Mouse (Mus musculus) heart, embryonic 16.5 days (tissue): Measurements from ENCODE around the gene Atxn7l2. TPM values are rescaled to one million over a fixed set of nuclear protein-coding genes. Genes with fewer than 3 reads are reported as not detected.

ENCODE experiments used
- ATAC-seq: fragments of 200-750 bp; cut with Nextera tagmentation; replicated peaks from 2 replicates; pipeline ENCODE4 v1.8.0; 2017; ENCODE audit warnings: moderate number of reproducible peaks; ENCODE audit not compliant: insufficient read depth, low FRiP score; ENCODE audit errors: extremely low read depth
- H3K27ac ChIP-seq: fragments of 300-500 bp; sonication (generic); 2 replicates; pipeline ENCODE4 v1.5.1; 2014; ENCODE audit warnings: mild to moderate bottlenecking, low read length, control low read depth, moderate library complexity
- H3K27me3 ChIP-seq: fragments of 300-500 bp; sonication (generic); 2 replicates; pipeline ENCODE4 v1.6.1; 2014; ENCODE audit warnings: low read length, mixed read lengths; ENCODE audit not compliant: control insufficient read depth, insufficient read depth
- H3K36me3 ChIP-seq: fragments of 300-500 bp; sonication (generic); 2 replicates; pipeline ENCODE4 v1.6.1; 2014; ENCODE audit not compliant: control insufficient read depth, insufficient read depth
- H3K4me1 ChIP-seq: fragments of 300-500 bp; sonication (generic); 2 replicates; pipeline ENCODE4 v1.6.1; 2014; ENCODE audit warnings: low read length, mixed read lengths; ENCODE audit not compliant: control insufficient read depth, insufficient read depth
- H3K4me2 ChIP-seq: fragments of 300-500 bp; sonication (generic); 2 replicates; pipeline ENCODE4 v1.6.1; 2014; ENCODE audit warnings: low read depth, mild to moderate bottlenecking, control low read depth, low read length
- H3K4me3 ChIP-seq: fragments of 300-500 bp; sonication (generic); 2 replicates; pipeline ENCODE4 v1.5.1; 2014; ENCODE audit warnings: mild to moderate bottlenecking, control low read depth, low read length
- H3K9ac ChIP-seq: fragments of 300-500 bp; sonication (generic); 2 replicates; pipeline ENCODE4 v1.6.1; 2014; ENCODE audit warnings: low read length, control low read depth
- H3K9me3 ChIP-seq: fragments of 300-500 bp; sonication (generic); replicated peaks from 2 replicates; pipeline ENCODE4 v1.6.1; 2016; ENCODE audit warnings: low read length; ENCODE audit not compliant: control insufficient read depth
- WGBS: fragments of 180-500 bp; shearing (Covaris S2); extraction: QIAGEN DNeasy Blood & Tissue Kit; methylation state at CpG from one replicate; pipeline ENCODE4 v1.1.7; 2014; 5-methylcytosine and 5-hydroxymethylcytosine counted together
- polyA plus RNA-seq: library from polyadenylated mRNA; unstranded; fragments of >200 nt; fragmentation: Nextera tagmentation; extraction: Ambion mirVana; gene quantifications from 2 replicates; pipeline ENCODE4 v1.2.1, GENCODE M21; 2015

Atxn7l2 gene
- polyA plus RNA-seq, 1 experiment from 2014 or later, result 7.0 TPM

DNA sequence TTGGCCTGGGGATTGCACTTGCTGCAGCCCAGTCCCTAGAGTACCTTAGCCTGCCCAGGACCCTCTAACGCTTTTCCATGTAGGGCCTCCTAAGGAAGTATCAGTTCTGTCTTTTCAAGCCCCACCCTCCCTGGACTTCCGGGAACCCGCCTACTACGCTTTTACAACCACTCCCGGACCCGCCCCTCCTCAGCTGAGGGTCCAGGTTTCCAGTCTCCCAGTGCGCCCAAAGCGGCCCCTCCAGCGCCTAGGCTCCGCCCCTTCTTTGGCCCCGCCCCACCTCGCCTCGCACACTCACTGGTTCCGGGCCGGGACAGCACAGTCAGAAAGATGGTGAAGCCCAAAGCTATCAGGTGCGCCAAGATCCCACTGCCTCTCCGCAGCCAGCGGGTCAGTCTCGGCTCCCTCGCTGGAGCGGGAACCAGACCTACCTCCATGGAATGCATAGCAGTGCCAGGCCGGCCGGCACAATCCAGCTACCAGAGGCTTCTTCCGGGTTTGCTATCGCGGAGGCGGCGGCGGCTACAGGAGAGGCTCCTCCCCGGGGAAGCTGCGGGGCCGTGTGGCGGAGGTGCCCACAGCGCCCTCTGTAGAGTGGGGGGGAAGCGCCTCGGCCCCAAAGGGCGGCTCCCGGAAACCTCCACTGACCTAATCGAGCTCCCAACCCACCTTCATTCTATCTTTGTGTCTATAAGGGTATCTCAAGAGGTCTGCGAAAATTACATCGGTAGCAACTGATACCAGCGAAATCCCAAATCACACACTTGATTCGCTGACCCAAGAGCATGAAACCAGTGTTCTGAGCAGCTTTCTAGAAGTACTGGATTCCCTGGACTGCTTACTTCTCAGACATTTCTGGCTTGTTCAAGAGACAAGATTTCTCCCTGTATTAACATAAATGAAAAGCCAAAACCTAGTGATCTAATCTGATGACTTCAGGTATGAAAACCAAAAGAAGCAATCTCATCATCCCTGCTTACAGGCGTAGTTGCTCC lies 10.1 kb downstream of the Atxn7l2 start, which contains the start of gene Cyb561d1:
Cyb561d1 (minus strand) TSS at position 884 of the 995 bp plus-strand sequence.
- WGBS, result 2% methylated on average over 44 of the region's 44 CpGs
- Histone ChIP-seq H3K27ac (peak within 1 kb of the TSS; percentile 85), H3K4me3 (peak within 1 kb of the TSS; percentile 70), H3K9ac (peak within 1 kb of the TSS; percentile 78), H3K4me2 (peak within 1 kb of the TSS; percentile 79), H3K9me3 (no peaks in the 10 kb centered on the region), H3K36me3 (peaks cover 8% of the 10 kb centered on the region; the same call in 1 of the 2 replicates), H3K4me1 (peaks cover 25% of the 10 kb centered on the region), H3K27me3 (no peaks in the 10 kb centered on the region)
- peak; percentile 93 for ATAC-seq

DNA sequence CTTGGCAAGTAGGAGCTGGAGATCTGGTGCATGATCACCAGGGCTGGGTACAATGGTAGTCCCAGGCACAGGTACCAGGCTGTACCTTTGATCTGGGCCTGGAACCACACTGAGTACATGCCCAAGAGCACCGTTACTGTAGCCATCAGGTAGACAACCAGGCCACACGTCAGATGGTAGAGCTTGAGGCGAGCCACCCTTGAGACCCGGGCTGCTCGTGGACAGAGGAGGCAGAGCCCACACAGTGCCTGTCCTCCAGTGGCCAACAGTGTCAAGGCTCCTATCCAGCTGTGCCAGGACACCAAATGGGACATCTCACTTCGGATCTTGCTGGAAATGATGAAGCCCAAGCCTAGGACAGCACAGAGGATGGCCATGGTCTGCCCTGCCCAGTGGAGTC lies 11.5 kb downstream of the Atxn7l2 start:
- Histone ChIP-seq H3K27me3 (no peaks in the 10 kb centered on the region), H3K4me3 (no peak overlapping the region), H3K4me2 (no peak overlapping the region), H3K27ac (no peak overlapping the region), H3K9ac (no peak overlapping the region), H3K9me3 (no peaks in the 10 kb centered on the region), H3K36me3 (0 out of 2 replicates have a peak, but pooled peaks cover 4% of the 10 kb centered on the region), H3K4me1 (peaks cover 25% of the 10 kb centered on the region)
- no peak for ATAC-seq
- 95% methylated on average over 6 of the region's 6 CpGs for WGBS

DNA sequence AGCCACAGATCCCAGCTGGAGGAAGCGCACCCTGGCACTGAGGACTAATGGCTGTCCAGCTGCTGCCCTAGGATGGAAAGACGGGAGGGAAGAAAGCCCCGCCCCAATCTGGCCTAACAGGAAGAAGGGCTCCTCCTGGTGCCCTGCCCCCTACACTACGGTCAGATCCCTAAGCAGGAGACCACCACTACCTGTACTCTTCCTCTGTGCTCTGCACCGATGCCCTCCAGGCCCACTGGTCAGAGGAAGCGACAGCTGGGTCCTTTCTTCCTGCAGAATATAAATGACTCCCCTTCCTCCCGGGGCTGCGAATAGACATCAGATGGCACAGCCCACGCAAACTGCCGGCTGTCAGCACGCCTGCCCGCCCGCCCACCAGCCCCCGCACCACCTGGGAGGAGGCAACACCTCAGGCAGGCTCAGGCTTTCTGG lies 13.7 kb downstream of the Atxn7l2 start:
- Histone ChIP-seq H3K9me3 (no peaks in the 10 kb centered on the region), H3K27ac (no peak overlapping the region), H3K36me3 (0 out of 2 replicates have a peak, but pooled peaks cover 4% of the 10 kb centered on the region), H3K4me3 (no peak overlapping the region), H3K4me1 (peaks cover 28% of the 10 kb centered on the region), H3K27me3 (no peaks in the 10 kb centered on the region), H3K4me2 (peak overlapping the region; percentile 35), H3K9ac (peak overlapping the region; percentile 45)
- 17% methylated on average over 14 of the region's 14 CpGs for WGBS
- ATAC-seq, result no peak

DNA sequence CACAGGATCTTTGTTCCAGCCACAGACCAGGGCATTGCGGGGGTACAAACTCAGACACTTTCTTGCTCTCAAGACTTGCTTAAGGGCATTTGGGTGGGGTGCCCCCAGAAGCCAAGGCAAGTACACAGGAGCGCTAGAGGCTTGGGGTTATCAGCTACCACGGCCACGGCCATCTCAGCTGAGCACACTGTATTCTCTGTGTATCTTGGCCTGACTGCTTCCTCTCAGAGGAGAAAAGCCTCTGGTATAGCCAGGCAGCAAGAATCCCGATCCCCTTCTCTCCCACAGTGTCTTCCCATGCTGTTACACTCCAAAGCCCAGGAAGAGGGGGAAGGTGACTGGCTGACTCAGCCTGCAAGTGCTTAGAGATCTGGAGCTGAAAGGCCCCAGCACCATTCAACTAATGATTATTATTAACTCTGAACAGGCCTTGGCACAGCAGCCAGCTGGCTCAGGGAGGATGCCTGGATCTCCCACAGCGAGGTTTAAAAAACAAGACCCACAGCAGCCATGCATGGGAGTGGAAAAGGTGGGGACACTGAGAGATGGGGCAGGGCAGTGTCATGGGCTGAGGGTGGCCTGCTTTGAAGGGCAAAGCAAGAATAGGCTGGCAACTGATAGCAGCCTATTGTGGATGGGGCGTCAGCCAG lies 14.7 kb downstream of the Atxn7l2 start:
- H3K4me2 ChIP-seq, result no peak overlapping the region
- no peaks in the 10 kb centered on the region for H3K9me3 ChIP-seq
- no peaks in the 10 kb centered on the region for H3K27me3 ChIP-seq
- 58% methylated on average over 7 of the region's 7 CpGs for WGBS
- no peak for ATAC-seq
- no peak overlapping the region for H3K4me3 ChIP-seq
- 0 out of 2 replicates have a peak overlapping the region, but pooled peaks have one; percentile 3 for H3K27ac ChIP-seq
- H3K36me3 ChIP-seq, result 0 out of 2 replicates have a peak, but pooled peaks cover 4% of the 10 kb centered on the region
- H3K9ac ChIP-seq, result no peak overlapping the region
- H3K4me1 ChIP-seq, result peaks cover 23% of the 10 kb centered on the region

DNA sequence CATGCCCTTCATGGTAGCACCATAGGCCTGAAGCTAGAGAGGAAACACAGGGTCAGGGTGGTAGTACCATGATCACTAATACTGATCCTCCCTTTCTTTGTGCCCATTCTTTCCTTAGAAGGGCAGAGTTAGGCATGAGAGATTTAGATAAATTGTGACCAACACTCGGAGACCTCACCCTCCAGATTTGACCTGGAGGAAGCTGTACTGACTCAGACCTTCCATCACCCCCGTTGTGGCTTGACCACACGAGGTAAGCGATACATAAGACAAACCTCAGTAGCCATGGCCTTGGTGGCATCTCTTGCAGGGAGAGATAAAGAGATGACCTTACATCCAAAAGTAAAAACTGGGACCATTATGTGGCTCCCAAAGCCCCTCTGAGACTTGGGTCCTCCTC lies 15.4 kb downstream of the Atxn7l2 start:
- H3K27ac ChIP-seq, result no peak overlapping the region
- no peaks in the 10 kb centered on the region for H3K9me3 ChIP-seq
- peaks cover 22% of the 10 kb centered on the region for H3K4me1 ChIP-seq
- 83% methylated on average over 4 of the region's 4 CpGs for WGBS
- H3K36me3 ChIP-seq, result 0 out of 2 replicates have a peak, but pooled peaks cover 4% of the 10 kb centered on the region
- no peaks in the 10 kb centered on the region for H3K27me3 ChIP-seq
- ATAC-seq, result no peak
- H3K4me3 ChIP-seq, result no peak overlapping the region
- H3K9ac ChIP-seq, result no peak overlapping the region
- H3K4me2 ChIP-seq, result no peak overlapping the region

DNA sequence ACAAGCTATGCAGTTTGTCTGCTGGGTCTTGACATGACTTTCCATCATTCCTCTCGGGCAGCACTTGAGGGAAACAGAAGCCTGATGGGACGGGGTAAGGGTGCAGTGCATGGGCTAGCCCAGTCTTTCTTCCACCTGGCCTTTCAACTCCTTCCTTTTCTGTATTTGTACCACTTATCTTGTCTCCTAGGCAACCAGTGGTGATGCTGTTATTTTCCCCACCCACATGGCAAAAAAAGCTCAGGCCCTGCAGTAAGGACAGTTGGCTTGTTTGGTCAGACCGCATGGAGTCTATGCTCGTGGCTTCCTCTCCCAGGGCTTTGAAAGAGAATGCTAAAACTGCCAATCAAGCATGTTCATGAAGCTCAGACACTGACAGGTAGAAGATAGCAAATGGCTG lies 17.0 kb downstream of the Atxn7l2 start:
- H3K9ac ChIP-seq, result no peak overlapping the region
- H3K27ac ChIP-seq, result no peak overlapping the region
- no peaks in the 10 kb centered on the region for H3K27me3 ChIP-seq
- 60% methylated on average over 4 of the region's 4 CpGs for WGBS
- no peak for ATAC-seq
- no peaks in the 10 kb centered on the region for H3K36me3 ChIP-seq
- no peaks in the 10 kb centered on the region for H3K9me3 ChIP-seq
- H3K4me3 ChIP-seq, result no peak overlapping the region
- H3K4me2 ChIP-seq, result no peak overlapping the region
- peaks cover 24% of the 10 kb centered on the region for H3K4me1 ChIP-seq

DNA sequence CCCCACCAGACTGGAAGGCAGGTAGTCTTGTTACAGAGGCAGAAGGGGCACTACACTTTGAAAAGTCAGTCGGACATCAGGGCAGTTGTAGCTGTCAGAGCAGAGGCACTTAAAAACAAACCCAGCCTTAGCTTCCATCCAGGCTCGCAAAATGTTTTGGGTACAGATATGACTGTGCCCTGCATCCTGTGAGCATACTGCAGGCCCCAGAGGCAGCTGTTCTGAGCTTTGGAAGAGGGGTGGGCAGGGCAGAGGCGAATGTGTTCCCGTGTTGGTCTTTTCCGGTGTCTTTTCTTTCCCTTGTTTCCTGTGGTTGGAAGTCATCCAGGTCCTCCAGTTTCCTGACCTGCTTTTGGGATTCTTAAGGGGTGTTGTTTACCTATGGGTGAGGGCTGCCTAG lies 20.8 kb downstream of the Atxn7l2 start:
- no peaks in the 10 kb centered on the region for H3K36me3 ChIP-seq
- H3K9me3 ChIP-seq, result no peaks in the 10 kb centered on the region
- no peak overlapping the region for H3K9ac ChIP-seq
- H3K4me2 ChIP-seq, result no peak overlapping the region
- H3K27me3 ChIP-seq, result no peaks in the 10 kb centered on the region; the same call in 1 of the 2 replicates
- no peak overlapping the region for H3K27ac ChIP-seq
- 45% methylated on average over 5 of the region's 5 CpGs for WGBS
- ATAC-seq, result no peak
- H3K4me1 ChIP-seq, result peaks cover 9% of the 10 kb centered on the region; the same call in 1 of the 2 replicates
- no peak overlapping the region for H3K4me3 ChIP-seq

DNA sequence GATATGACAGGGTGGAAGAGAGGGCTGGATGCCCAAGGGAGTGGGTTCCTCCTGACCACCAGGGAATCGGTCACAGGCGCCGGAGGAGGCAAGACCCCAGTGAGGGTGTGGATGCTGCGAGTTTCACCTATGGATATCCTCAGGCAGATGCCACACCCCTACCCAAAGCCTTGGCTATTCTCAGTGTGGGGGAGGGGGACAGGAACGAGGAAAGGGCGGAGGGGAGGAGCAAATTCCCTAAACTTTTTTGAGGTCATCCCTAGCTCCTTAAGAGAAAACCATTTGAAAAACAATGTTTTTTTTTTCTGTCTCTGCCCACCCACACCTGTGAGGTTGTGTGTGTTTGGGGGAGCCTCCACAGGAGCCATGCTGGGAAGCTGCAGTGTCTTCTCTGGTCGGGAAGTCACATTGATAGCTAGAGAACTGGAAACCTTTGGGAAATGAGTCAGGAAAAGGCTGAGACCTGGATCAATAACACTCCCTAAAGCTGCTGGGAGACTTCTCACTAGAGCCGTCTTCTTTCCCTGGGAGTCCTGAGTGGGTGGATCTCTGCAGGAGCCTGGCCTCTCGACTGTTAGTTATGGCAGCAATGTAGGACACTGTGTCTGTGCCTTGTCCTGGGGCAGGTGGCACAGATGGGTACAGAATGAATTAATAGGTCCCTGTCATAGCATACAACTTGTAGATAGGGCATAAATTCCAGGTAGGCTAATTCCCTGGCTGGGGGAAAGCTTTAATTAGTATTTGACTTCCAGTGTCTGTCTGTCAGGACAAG lies 21.8 kb downstream of the Atxn7l2 start:
- Histone ChIP-seq H3K9me3 (no peaks in the 10 kb centered on the region), H3K4me2 (no peak overlapping the region), H3K4me3 (no peak overlapping the region), H3K4me1 (peaks cover 8% of the 10 kb centered on the region; the same call in 1 of the 2 replicates), H3K27me3 (no peaks in the 10 kb centered on the region; the same call in 1 of the 2 replicates), H3K9ac (no peak overlapping the region), H3K36me3 (no peaks in the 10 kb centered on the region), H3K27ac (no peak overlapping the region)
- ATAC-seq, result no peak
- WGBS, result 72% methylated on average over 9 of the region's 9 CpGs
